Comparison of ENCODE assay signal across 8 mouse cellular contexts in the genomic region with DNA sequence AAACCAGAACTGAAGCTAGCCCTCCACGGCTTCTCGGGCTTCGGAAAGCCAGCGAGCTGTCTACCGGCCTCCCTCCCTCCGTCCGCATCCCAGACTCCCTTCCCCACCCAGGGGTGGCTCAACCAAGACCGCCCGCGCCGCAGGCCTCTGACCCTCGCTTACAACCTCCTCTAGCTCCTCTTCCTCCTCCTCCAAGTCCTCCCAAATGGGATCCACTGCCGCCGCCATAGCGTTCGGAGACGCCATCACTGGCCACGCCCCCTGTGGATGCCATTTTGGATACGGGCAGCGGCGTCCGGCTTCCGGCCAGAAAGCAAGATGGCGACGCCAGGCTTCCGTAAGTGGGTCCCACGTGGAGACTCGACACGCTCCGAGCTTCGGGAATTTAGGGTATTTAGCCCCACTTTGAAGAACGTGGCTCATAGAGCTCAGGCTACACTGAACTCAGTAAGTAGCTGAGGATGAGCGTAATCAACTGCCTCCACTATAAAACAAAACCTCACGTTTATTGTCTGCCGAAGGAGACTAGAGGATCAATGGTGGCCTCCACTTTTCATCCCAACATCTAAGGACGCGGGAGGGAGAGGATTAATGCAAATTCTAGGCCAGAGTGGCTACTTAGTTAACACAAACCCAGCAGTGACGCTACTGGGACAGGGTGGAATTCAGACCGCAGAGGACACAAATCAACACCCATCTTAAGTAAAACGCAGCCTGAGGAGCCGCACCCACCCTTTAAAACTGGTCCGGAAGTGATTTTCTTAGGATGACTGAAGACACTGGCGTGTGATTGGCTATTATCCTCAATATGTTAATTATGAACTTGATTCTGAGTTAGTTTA. TPM values are rescaled to one million over a fixed set of nuclear protein-coding genes. Genes with fewer than 3 reads are reported as not detected.
DNase-seq lines count a peak whose midpoint lies in the region; ATAC-seq and TF ChIP-seq lines count a peak whose summit lies in the region.

A gene (minus strand): TSS at position 695 of the 842 bp plus-strand sequence.

- H3K36me3 ChIP-seq in forebrain, embryonic 10.5 days (replicated peaks): peaks cover 33% of the 10 kb centered on the region
- H3K36me3 ChIP-seq in heart, embryonic 15.5 days: peaks cover 16% of the 10 kb centered on the region
- H3K36me3 ChIP-seq in liver, embryonic 14.5 days (replicated peaks; ENCODE audit: control insufficient read depth, insufficient read depth, low read depth): no peaks in the 10 kb centered on the region; the same call in none of the 2 replicates
- H3K36me3 ChIP-seq in neural tube, embryonic 11.5 days (ENCODE audit: control insufficient read depth, insufficient read depth, low read length): 0 out of 2 replicates have a peak, but pooled peaks cover 2% of the 10 kb centered on the region
- H3K36me3 ChIP-seq in stomach, postnatal 0 days (ENCODE audit: control insufficient read depth, insufficient read depth, low read length): no peaks in the 10 kb centered on the region

- peak; percentile 78 for ATAC-seq in CD4-positive, CD25-positive, alpha-beta regulatory T cell, adult 4 months
- ATAC-seq in heart, embryonic 15.5 days (replicated peaks; ENCODE audit: insufficient number of reproducible peaks, insufficient read depth, low FRiP score, low read depth): peak; percentile 68
- ATAC-seq in liver, embryonic 14.5 days (ENCODE audit: insufficient read depth): peak; percentile 59; the same call in 1 of the 2 replicates
- ATAC-seq in neural tube, embryonic 11.5 days (ENCODE audit: insufficient read depth, low FRiP score, low TSS enrichment): peak; percentile 71
- peak; percentile 79 for ATAC-seq in stomach, postnatal 0 days (ENCODE audit: low FRiP score, low TSS enrichment)

- no peaks in the 10 kb centered on the region for H3K9me3 ChIP-seq in forebrain, embryonic 10.5 days
- H3K9me3 ChIP-seq in heart, embryonic 15.5 days (replicated peaks): no peaks in the 10 kb centered on the region
- H3K9me3 ChIP-seq in liver, embryonic 14.5 days (ENCODE audit: control insufficient read depth, low read length): no peaks in the 10 kb centered on the region
- H3K9me3 ChIP-seq in neural tube, embryonic 11.5 days (ENCODE audit: control insufficient read depth, low read length): no peaks in the 10 kb centered on the region
- no peaks in the 10 kb centered on the region for H3K9me3 ChIP-seq in stomach, postnatal 0 days (ENCODE audit: control insufficient read depth, low read length)

- TF ChIP-seq CTCF in liver, embryonic 14.5 days (IDR thresholded peaks at IDR 0.05; ENCODE audit: low read depth): no peak
- TF ChIP-seq CTCF in stomach, postnatal 0 days (IDR thresholded peaks at IDR 0.05; ENCODE audit: low read depth): no peak

- peak; percentile 82 for DNase-seq in c-Kit-negative CD71-positive TER-119-positive erythroid progenitor cells, embryonic 14.5 days (ENCODE audit: low read depth, low spot score)
- DNase-seq in forebrain, embryonic 10.5 days (ENCODE audit: extremely low spot score, low spot score): peak; percentile 95
- DNase-seq in kidney, postnatal 25 days: peak; percentile 94 to 97
- DNase-seq in liver, embryonic 14.5 days (ENCODE audit: low read depth in 3 of 3, low spot score in 3 of 3): peak; percentile 82 to 89 (median 83)
- peak; percentile 94 for DNase-seq in neural tube, embryonic 11.5 days (ENCODE audit: low spot score)
- peak; percentile 94 for DNase-seq in stomach, postnatal 0 days (ENCODE audit: low spot score)

- H3K27me3 ChIP-seq in forebrain, embryonic 10.5 days (ENCODE audit: poor library complexity, severe bottlenecking): no peaks in the 10 kb centered on the region
- H3K27me3 ChIP-seq in heart, embryonic 15.5 days: no peaks in the 10 kb centered on the region
- no peaks in the 10 kb centered on the region for H3K27me3 ChIP-seq in liver, embryonic 14.5 days (ENCODE audit: control insufficient read depth, insufficient read depth, low read length)
- no peaks in the 10 kb centered on the region for H3K27me3 ChIP-seq in neural tube, embryonic 11.5 days (ENCODE audit: control insufficient read depth, insufficient read depth, low read length)
- no peaks in the 10 kb centered on the region for H3K27me3 ChIP-seq in stomach, postnatal 0 days (ENCODE audit: control insufficient read depth, insufficient read depth, low read length)

- H3K4me1 ChIP-seq in forebrain, embryonic 10.5 days: peaks cover 23% of the 10 kb centered on the region
- H3K4me1 ChIP-seq in heart, embryonic 15.5 days (replicated peaks): peaks cover 18% of the 10 kb centered on the region
- H3K4me1 ChIP-seq in liver, embryonic 14.5 days (replicated peaks; ENCODE audit: control insufficient read depth in 2 of 2, insufficient read depth in 2 of 2, low read length in 1 of 2): peaks cover 12 to 20% of the 10 kb centered on the region in 2 experiments
- 0 out of 2 replicates have a peak, but pooled peaks cover 3% of the 10 kb centered on the region for H3K4me1 ChIP-seq in neural tube, embryonic 11.5 days (ENCODE audit: control insufficient read depth, insufficient read depth, low read length)
- H3K4me1 ChIP-seq in stomach, postnatal 0 days (replicated peaks; ENCODE audit: control insufficient read depth, insufficient read depth): no peaks in the 10 kb centered on the region

- TF ChIP-seq EP300 in liver, embryonic 14.5 days (IDR thresholded peaks at IDR 0.05; ENCODE audit: low read depth): peak; percentile 15; the same call in 1 of the 2 replicates
- peak; percentile 69 for TF ChIP-seq EP300 in stomach, postnatal 0 days (optimal IDR thresholded peaks at IDR 0.05)

- peak within 1 kb of the TSS; percentile 98 for H3K27ac ChIP-seq in forebrain, embryonic 10.5 days
- H3K27ac ChIP-seq in heart, embryonic 15.5 days: peak within 1 kb of the TSS; percentile 87
- H3K27ac ChIP-seq in liver, embryonic 14.5 days: peak within 1 kb of the TSS; percentile 91
- H3K27ac ChIP-seq in neural tube, embryonic 11.5 days (ENCODE audit: low read depth, low read length): peak within 1 kb of the TSS; percentile 77
- peak within 1 kb of the TSS; percentile 94 for H3K27ac ChIP-seq in stomach, postnatal 0 days (replicated peaks)

- H3K4me3 ChIP-seq in forebrain, embryonic 10.5 days: peak within 1 kb of the TSS; percentile 77
- peak within 1 kb of the TSS; percentile 82 for H3K4me3 ChIP-seq in heart, embryonic 15.5 days
- peak within 1 kb of the TSS; percentile 94 for H3K4me3 ChIP-seq in liver, embryonic 14.5 days (ENCODE audit: insufficient read depth in 1 of 2, low read depth in 2 of 2, low read length in 2 of 2)
- H3K4me3 ChIP-seq in neural tube, embryonic 11.5 days (ENCODE audit: low read depth, low read length): peak within 1 kb of the TSS; percentile 64
- H3K4me3 ChIP-seq in stomach, postnatal 0 days (ENCODE audit: low read depth, low read length): peak within 1 kb of the TSS; percentile 86

- H3K4me2 ChIP-seq in heart, embryonic 15.5 days: peak within 1 kb of the TSS; percentile 65
- H3K4me2 ChIP-seq in liver, embryonic 14.5 days (ENCODE audit: low read depth): peak within 1 kb of the TSS; percentile 99
- peak within 1 kb of the TSS; percentile 77 for H3K4me2 ChIP-seq in neural tube, embryonic 11.5 days (ENCODE audit: low read depth)
- peak within 1 kb of the TSS; percentile 68 for H3K4me2 ChIP-seq in stomach, postnatal 0 days (replicated peaks; ENCODE audit: low read depth)

- WGBS in forebrain, embryonic 10.5 days: under 1% methylated on average over 43 of the region's 43 CpGs
- WGBS in heart, embryonic 15.5 days: under 1% methylated on average over 43 of the region's 43 CpGs
- 0% methylated on average over 43 of the region's 43 CpGs for WGBS in liver, embryonic 14.5 days (ENCODE audit: insufficient replicate concordance)
- under 1% methylated on average over 43 of the region's 43 CpGs for WGBS in neural tube, embryonic 11.5 days
- WGBS in stomach, postnatal 0 days: under 1% methylated on average over 43 of the region's 43 CpGs

- H3K9ac ChIP-seq in heart, embryonic 15.5 days: peak within 1 kb of the TSS; percentile 89
- H3K9ac ChIP-seq in liver, embryonic 14.5 days (replicated peaks): peak within 1 kb of the TSS; percentile 96
- peak within 1 kb of the TSS; percentile 88 for H3K9ac ChIP-seq in neural tube, embryonic 11.5 days (ENCODE audit: low read length)
- peak within 1 kb of the TSS; percentile 82 for H3K9ac ChIP-seq in stomach, postnatal 0 days (ENCODE audit: low read length)

RNA-seq across cellular contexts. Expression of the gene that starts here (rescaled TPM):
- polyA plus RNA-seq in CD4-positive, CD25-positive, alpha-beta regulatory T cell, adult 4 months (2017; shearing (Covaris generic)): 100 to 1,000 TPM; 116 to 128 TPM
- polyA plus RNA-seq in forebrain, embryonic 10.5 days (2016; fragmentation: Nextera tagmentation; extraction: Ambion mirVana): 150 TPM in 2 replicates
- 59.9 and 65.9 TPM in 2 replicates for polyA plus RNA-seq in heart, embryonic 15.5 days (2015; fragmentation: Nextera tagmentation; extraction: Ambion mirVana)
- 7.7 and 15.1 TPM in 2 replicates for polyA plus RNA-seq in liver, embryonic 14.5 days (2012; rRNA removed)
- 31.6 and 34.1 TPM in 2 replicates for polyA plus RNA-seq in liver, embryonic 14.5 days (2014; fragmentation: Nextera tagmentation; extraction: Ambion mirVana)
- polyA plus RNA-seq in neural tube, embryonic 11.5 days (2014; fragmentation: Nextera tagmentation; extraction: Ambion mirVana): 137 and 141 TPM in 2 replicates
- polyA plus RNA-seq in stomach, postnatal 0 days (2015; fragmentation: Nextera tagmentation; extraction: Ambion mirVana): 54.6 and 54.9 TPM in 2 replicates

Comparison
In these comparisons a context has a peak if more than half of its experiments do, and no peak if none do; other contexts are left out.
1. Peak in every context shown above with its lines: DNase-seq, ATAC-seq, H3K4me3 ChIP-seq and H3K27ac ChIP-seq.